In the genomic region with DNA sequence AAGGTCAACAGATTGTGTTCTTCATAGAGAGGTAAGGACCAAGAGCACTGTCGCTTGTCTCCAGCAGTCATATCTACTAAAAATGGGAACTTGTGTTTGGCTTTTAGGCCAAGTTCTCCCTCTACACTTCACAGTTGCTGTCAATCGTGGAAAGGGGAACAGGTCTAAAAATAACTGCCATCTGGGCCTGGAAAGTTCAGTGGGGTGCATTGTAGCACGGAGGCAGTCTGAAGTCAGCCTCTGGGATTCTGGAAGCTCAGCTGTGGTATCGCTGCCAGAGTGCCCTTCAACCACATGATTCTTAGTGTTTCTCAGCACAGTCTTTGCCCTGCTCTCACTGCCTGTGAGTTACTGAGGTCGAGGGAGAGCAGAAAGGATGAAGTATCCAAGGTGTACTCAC, we compare ENCODE assay signal across 13 mouse cellular contexts.
DNase-seq lines count a peak whose midpoint lies in the region; ATAC-seq and TF ChIP-seq lines count a peak whose summit lies in the region.
"Had no signal": no experiment of that assay in that cellular context is flagged by ENCODE, and none has a peak within 500 bp of the region (broad histone marks: within the 10 kb centered on the region; RNA-seq: fewer than 3 reads in every experiment).

No protein-coding gene starts in this region.

- no peaks in the 10 kb centered on the region for H3K27me3 ChIP-seq in heart, embryonic 10.5 days (ENCODE audit: insufficient read depth, poor library complexity, severe bottlenecking)
- H3K27me3 ChIP-seq: liver, embryonic 13.5 days; midbrain, embryonic 15.5 days had no signal

- DNase-seq in layer of hippocampus, adult 2 months (ENCODE audit: low spot score in 2 of 2) = no peak
- no peak for DNase-seq in layer of hippocampus, postnatal 10 days (ENCODE audit: low spot score in 2 of 2)
- no peak for DNase-seq in heart, embryonic 10.5 days (ENCODE audit: low spot score)
- no peak for DNase-seq in left cerebral cortex, adult 2 months (ENCODE audit: extremely low spot score in 1 of 2, low spot score in 2 of 2)
- DNase-seq: adrenal gland, postnatal 10 days; cerebellum, adult 9-11 months; kidney, adult 18-20 months; liver, embryonic 13.5 days had no signal

- H3K9me3 ChIP-seq in heart, embryonic 10.5 days = no peaks in the 10 kb centered on the region
- H3K9me3 ChIP-seq: liver, embryonic 13.5 days; midbrain, embryonic 15.5 days had no signal

- peaks cover 9% of the 10 kb centered on the region; the same call in 1 of the 2 replicates for H3K4me1 ChIP-seq in heart, embryonic 10.5 days
- H3K4me1 ChIP-seq: liver, embryonic 13.5 days; midbrain, embryonic 15.5 days had no signal

- intact Hi-C loops in left cerebral cortex, adult 2 months (cut with DNase I) = no loop called here

- peak overlapping the region; percentile 39; the same call in 1 of the 2 replicates for H3K27ac ChIP-seq in layer of hippocampus, adult 2 months
- peak overlapping the region; percentile 38; the same call in 1 of the 2 replicates for H3K27ac ChIP-seq in heart, embryonic 10.5 days
- no peak overlapping the region for H3K27ac ChIP-seq in left cerebral cortex, adult 2 months
- H3K27ac ChIP-seq: liver, embryonic 13.5 days; midbrain, embryonic 15.5 days had no signal

- H3K36me3 ChIP-seq in heart, embryonic 10.5 days = no peaks in the 10 kb centered on the region
- H3K36me3 ChIP-seq: liver, embryonic 13.5 days; midbrain, embryonic 15.5 days had no signal

- no peak for TF ChIP-seq CTCF in layer of hippocampus, adult 2 months (conservative IDR thresholded peaks at IDR 0.05)
- TF ChIP-seq CTCF in left cerebral cortex, adult 2 months (IDR thresholded peaks at IDR 0.05) = no peak

- no peak overlapping the region for H3K4me3 ChIP-seq in layer of hippocampus, adult 2 months
- no peak overlapping the region for H3K4me3 ChIP-seq in heart, embryonic 10.5 days
- H3K4me3 ChIP-seq in left cerebral cortex, adult 2 months = no peak overlapping the region
- H3K4me3 ChIP-seq: erythroblast, embryonic 14.5 days; liver, embryonic 13.5 days; midbrain, embryonic 15.5 days had no signal

- WGBS in heart, embryonic 10.5 days = 47% methylated on average over 5 of the region's 5 CpGs

- peak; percentile 94 for ATAC-seq in common myeloid progenitor, adult 5-6 weeks (replicated peaks; ENCODE audit: low read depth, poor library complexity, severe bottlenecking)
- ATAC-seq in megakaryocyte, adult 5-6 weeks (ENCODE audit: poor library complexity, severe bottlenecking) = peak; percentile 77
- no peak for ATAC-seq in inflammation-experienced regulatory T-cells, adult 6 months
- ATAC-seq: midbrain, embryonic 15.5 days had no signal
